Mouse (Mus musculus) ES-Bruce4 (cell line): Measurements from ENCODE around the gene Qtrt2. TPM values are rescaled to one million over a fixed set of nuclear protein-coding genes. Genes with fewer than 3 reads are reported as not detected.

Experiments used
- H3K27ac ChIP-seq: 2 replicates; pipeline ENCODE4 v1.5.1; 2012; ENCODE audit warnings: low read length, inconsistent platforms; ENCODE audit not compliant: insufficient read depth
- H3K27me3 ChIP-seq: 2 replicates; pipeline ENCODE4 v1.6.1; 2012; ENCODE audit warnings: mild to moderate bottlenecking, low read length, inconsistent platforms; ENCODE audit not compliant: control insufficient read depth, poor library complexity, insufficient read depth, severe bottlenecking
- H3K36me3 ChIP-seq: 2 replicates; pipeline ENCODE4 v1.6.1; 2012; ENCODE audit warnings: inconsistent platforms, mild to moderate bottlenecking, low read length, moderate library complexity; ENCODE audit not compliant: control insufficient read depth, poor library complexity, insufficient read depth, severe bottlenecking
- H3K4me1 ChIP-seq: one replicate; pipeline ENCODE4 v1.8.1; 2011; ENCODE audit warnings: low read length; ENCODE audit not compliant: control insufficient read depth, insufficient read depth
- H3K4me3 ChIP-seq: 2 replicates; pipeline ENCODE4 v1.5.1; 2011; ENCODE audit warnings: low read depth, mild to moderate bottlenecking, low read length
- H3K9ac ChIP-seq: 2 replicates; pipeline ENCODE4 v1.6.1; 2012; ENCODE audit warnings: low read depth, mild to moderate bottlenecking, inconsistent platforms; ENCODE audit not compliant: poor library complexity, severe bottlenecking
- H3K9me3 ChIP-seq: replicated peaks from 2 replicates; pipeline ENCODE4 v1.6.1; 2012; ENCODE audit warnings: mild to moderate bottlenecking, low read length, inconsistent platforms; ENCODE audit not compliant: control insufficient read depth, poor library complexity, insufficient read depth, severe bottlenecking
- CTCF ChIP-seq: IDR thresholded peaks from one replicate; pipeline ENCODE4 v1.8.1; 2011; ENCODE audit warnings: low read depth, low read length
- EP300 ChIP-seq: IDR thresholded peaks from 2 replicates; pipeline ENCODE4 v1.6.1; 2011; ENCODE audit warnings: low read depth, low read length; ENCODE audit not compliant: insufficient read depth
- POLR2A ChIP-seq: IDR thresholded peaks from one replicate; pipeline ENCODE4 v1.8.1; 2011; ENCODE audit warnings: low read length; ENCODE audit not compliant: insufficient read depth
- polyA plus RNA-seq: library from polyadenylated mRNA; stranded (reverse); fragments of >200 nt; gene quantifications from 2 replicates; pipeline ENCODE4 v1.2.4, GENCODE M21; 2011; ENCODE audit warnings: low read depth; ENCODE audit not compliant: missing spikeins, insufficient read depth, insufficient read length

Qtrt2 gene
- polyA plus RNA-seq, 1 experiment: 45.3 TPM

- no peaks in the 10 kb centered on the region for H3K27me3 ChIP-seq
- TF ChIP-seq EP300 (no peak), POLR2A (no peak), CTCF (no peak)
- H3K4me3 ChIP-seq: no peak overlapping the region
- H3K4me1 ChIP-seq: no peaks in the 10 kb centered on the region
- no peaks in the 10 kb centered on the region for H3K9me3 ChIP-seq
- H3K9ac ChIP-seq: no peak overlapping the region
- no peak overlapping the region for H3K27ac ChIP-seq
- no peaks in the 10 kb centered on the region for H3K36me3 ChIP-seq
Measured at GRCm38 (mm10) chr16:43970426-43970825, 43.8 kb upstream of the Qtrt2 start.

- Histone ChIP-seq H3K9ac (no peak overlapping the region), H3K27me3 (no peaks in the 10 kb centered on the region), H3K27ac (no peak overlapping the region)
Measured at GRCm38 (mm10) chr16:43965781-43966389, 39.3 kb upstream of the Qtrt2 start.

GRCm38 (mm10) chr16:43963780-43964179 is 37.2 kb upstream of the Qtrt2 start:
- no peaks in the 10 kb centered on the region for H3K4me1 ChIP-seq
- H3K4me3 ChIP-seq: no peak overlapping the region
- TF ChIP-seq POLR2A (no peak), CTCF (no peak), EP300 (no peak)
- H3K9me3 ChIP-seq: no peaks in the 10 kb centered on the region
- H3K27me3 ChIP-seq: no peaks in the 10 kb centered on the region
- H3K9ac ChIP-seq: no peak overlapping the region
- H3K36me3 ChIP-seq: no peaks in the 10 kb centered on the region
- H3K27ac ChIP-seq: no peak overlapping the region

More at GRCm38 (mm10) chr16:43965781-43966389, 39.3 kb upstream of the Qtrt2 start:
- Histone ChIP-seq H3K4me1 (no peaks in the 10 kb centered on the region), H3K9me3 (no peaks in the 10 kb centered on the region), H3K36me3 (no peaks in the 10 kb centered on the region), H3K4me3 (no peak overlapping the region)
- no peak for TF ChIP-seq POLR2A
- no peak for TF ChIP-seq EP300
- no peak for TF ChIP-seq CTCF

GRCm38 (mm10) chr16:43963291-43963690 is 36.7 kb upstream of the Qtrt2 start:
- H3K27me3 ChIP-seq: no peaks in the 10 kb centered on the region
- no peak for TF ChIP-seq CTCF
- TF ChIP-seq EP300: no peak
- no peak overlapping the region for H3K4me3 ChIP-seq
- no peaks in the 10 kb centered on the region for H3K9me3 ChIP-seq
- H3K36me3 ChIP-seq: no peaks in the 10 kb centered on the region
- no peak overlapping the region for H3K9ac ChIP-seq
- no peaks in the 10 kb centered on the region for H3K4me1 ChIP-seq
- H3K27ac ChIP-seq: no peak overlapping the region

- Histone ChIP-seq H3K4me1 (peaks cover 2% of the 10 kb centered on the region), H3K4me3 (no peak overlapping the region), H3K27me3 (no peaks in the 10 kb centered on the region), H3K9ac (no peak overlapping the region), H3K36me3 (no peaks in the 10 kb centered on the region), H3K9me3 (no peaks in the 10 kb centered on the region), H3K27ac (no peak overlapping the region)
- no peak for TF ChIP-seq CTCF
- TF ChIP-seq POLR2A: no peak
- no peak for TF ChIP-seq EP300
Measured at GRCm38 (mm10) chr16:43958038-43958437, 31.4 kb upstream of the Qtrt2 start.

- TF ChIP-seq EP300 (no peak), POLR2A (no peak), CTCF (no peak)
- Histone ChIP-seq H3K9me3 (no peaks in the 10 kb centered on the region), H3K9ac (no peak overlapping the region), H3K4me3 (no peak overlapping the region), H3K27ac (no peak overlapping the region), H3K36me3 (no peaks in the 10 kb centered on the region), H3K4me1 (peaks cover 2% of the 10 kb centered on the region), H3K27me3 (no peaks in the 10 kb centered on the region)
Measured at GRCm38 (mm10) chr16:43954913-43955312, 28.3 kb upstream of the Qtrt2 start.
